Mouse (Mus musculus) cortical plate, adult 2 months (tissue): ENCODE measurements at regions not wholly inside any gene's neighbourhood (a gene's known extent, or its start where the extent isn't known, plus 50 kb on each side); places are given as distances from the start of the nearest gene placed in this dataset.
A peak's percentile ranks its signal among the peaks of the same experiment; 100 is the strongest.

Source experiments
- H3K27ac ChIP-seq: fragments of 200-500 bp; 2 replicates; pipeline ENCODE4 v1.5.1; 2012; ENCODE audit warnings: low read length, control low read depth, inconsistent platforms; ENCODE audit not compliant: insufficient read depth
- H3K4me1 ChIP-seq: fragments of 200-500 bp; 2 replicates; pipeline ENCODE4 v1.6.1; 2011; ENCODE audit warnings: low read length; ENCODE audit not compliant: control insufficient read depth, insufficient read depth
- H3K4me3 ChIP-seq: fragments of 200-500 bp; 2 replicates; pipeline ENCODE4 v1.5.1; 2011; ENCODE audit warnings: mild to moderate bottlenecking, low read length, control low read depth; ENCODE audit not compliant: insufficient read depth
- CTCF ChIP-seq: fragments of 200-500 bp; IDR thresholded peaks from 2 replicates; pipeline ENCODE4 v1.5.1; 2011; ENCODE audit warnings: mild to moderate bottlenecking, control low read depth, low read length; ENCODE audit not compliant: insufficient read depth; ENCODE audit errors: extremely low read depth
- POLR2A ChIP-seq: fragments of 200-500 bp; IDR thresholded peaks from 2 replicates; pipeline ENCODE4 v1.6.1; 2011; ENCODE audit warnings: mild to moderate bottlenecking, low read length, control low read depth; ENCODE audit not compliant: insufficient read depth; ENCODE audit errors: extremely low read depth

- Histone ChIP-seq H3K4me1 (no peaks in the 10 kb centered on the region), H3K27ac (no peak overlapping the region), H3K4me3 (no peak overlapping the region)
- TF ChIP-seq POLR2A = no peak
- no peak for TF ChIP-seq CTCF
Observed at GRCm38 (mm10) chr5:111935381-111936134, 201.8 kb downstream of the Gm26897 start.

GRCm38 (mm10) chr5:111941831-111942230, 208.1 kb downstream of the Gm26897 start:
- H3K27ac ChIP-seq = no peak overlapping the region
- H3K4me3 ChIP-seq = no peak overlapping the region
- TF ChIP-seq POLR2A (no peak), CTCF (no peak)
- H3K4me1 ChIP-seq = no peaks in the 10 kb centered on the region

GRCm38 (mm10) chr5:111942792-111943191, 209.1 kb downstream of the Gm26897 start:
- Histone ChIP-seq H3K4me1 (no peaks in the 10 kb centered on the region), H3K27ac (no peak overlapping the region), H3K4me3 (no peak overlapping the region)
- TF ChIP-seq POLR2A (no peak), CTCF (no peak)

- Histone ChIP-seq H3K27ac (no peak overlapping the region), H3K4me1 (no peaks in the 10 kb centered on the region), H3K4me3 (no peak overlapping the region; the same call in 1 of the 2 replicates)
- TF ChIP-seq POLR2A (no peak), CTCF (no peak)
Observed at GRCm38 (mm10) chr5:111943337-111944162, 209.8 kb downstream of the Gm26897 start.

GRCm38 (mm10) chr5:111944273-111944971, 210.7 kb downstream of the Gm26897 start:
- no peak overlapping the region for H3K27ac ChIP-seq
- TF ChIP-seq POLR2A (no peak), CTCF (no peak)
- no peaks in the 10 kb centered on the region for H3K4me1 ChIP-seq
- H3K4me3 ChIP-seq = peak overlapping the region; percentile 22

GRCm38 (mm10) chr5:111944972-111945285, 211.2 kb downstream of the Gm26897 start:
- no peaks in the 10 kb centered on the region for H3K4me1 ChIP-seq
- H3K4me3 ChIP-seq = no peak overlapping the region
- H3K27ac ChIP-seq = no peak overlapping the region
- TF ChIP-seq CTCF (no peak), POLR2A (no peak)

- no peak overlapping the region for H3K27ac ChIP-seq
Observed at GRCm38 (mm10) chr5:111946281-111946680, 212.6 kb downstream of the Gm26897 start.

GRCm38 (mm10) chr5:111957698-111958097, 224.0 kb downstream of the Gm26897 start:
- Histone ChIP-seq H3K4me1 (no peaks in the 10 kb centered on the region), H3K27ac (no peak overlapping the region), H3K4me3 (no peak overlapping the region)
- no peak for TF ChIP-seq CTCF
- TF ChIP-seq POLR2A = no peak

More at GRCm38 (mm10) chr5:111946281-111946680, 212.6 kb downstream of the Gm26897 start:
- Histone ChIP-seq H3K4me3 (no peak overlapping the region), H3K4me1 (no peaks in the 10 kb centered on the region)
- TF ChIP-seq POLR2A (no peak), CTCF (no peak)

GRCm38 (mm10) chr5:111958226-111958625, 224.5 kb downstream of the Gm26897 start:
- no peak overlapping the region for H3K4me3 ChIP-seq
- no peak for TF ChIP-seq POLR2A
- TF ChIP-seq CTCF = no peak
- H3K27ac ChIP-seq = no peak overlapping the region
- no peaks in the 10 kb centered on the region for H3K4me1 ChIP-seq

- TF ChIP-seq CTCF (no peak), POLR2A (no peak)
- no peak overlapping the region for H3K4me3 ChIP-seq
- H3K4me1 ChIP-seq = no peaks in the 10 kb centered on the region
- H3K27ac ChIP-seq = no peak overlapping the region
Observed at GRCm38 (mm10) chr5:111965311-111965710, 231.6 kb downstream of the Gm26897 start.
